Mouse (Mus musculus) testis, adult 2 months (tissue): ENCODE data around the gene Upb1.

Experiments used
- CTCF ChIP-seq: fragments of 200-500 bp; IDR thresholded peaks from 2 replicates; pipeline ENCODE4 v1.5.1; 2012; ENCODE audit warnings: low read depth, mild to moderate bottlenecking, inconsistent platforms, low read length, moderate library complexity; ENCODE audit not compliant: control insufficient read depth, insufficient read depth, insufficient replicate concordance
- POLR2A ChIP-seq: fragments of 200-500 bp; IDR thresholded peaks from 2 replicates; pipeline ENCODE4 v1.6.1; 2012; ENCODE audit warnings: low read depth, mild to moderate bottlenecking, inconsistent platforms, low read length, moderate library complexity; ENCODE audit not compliant: control insufficient read depth

DNA sequence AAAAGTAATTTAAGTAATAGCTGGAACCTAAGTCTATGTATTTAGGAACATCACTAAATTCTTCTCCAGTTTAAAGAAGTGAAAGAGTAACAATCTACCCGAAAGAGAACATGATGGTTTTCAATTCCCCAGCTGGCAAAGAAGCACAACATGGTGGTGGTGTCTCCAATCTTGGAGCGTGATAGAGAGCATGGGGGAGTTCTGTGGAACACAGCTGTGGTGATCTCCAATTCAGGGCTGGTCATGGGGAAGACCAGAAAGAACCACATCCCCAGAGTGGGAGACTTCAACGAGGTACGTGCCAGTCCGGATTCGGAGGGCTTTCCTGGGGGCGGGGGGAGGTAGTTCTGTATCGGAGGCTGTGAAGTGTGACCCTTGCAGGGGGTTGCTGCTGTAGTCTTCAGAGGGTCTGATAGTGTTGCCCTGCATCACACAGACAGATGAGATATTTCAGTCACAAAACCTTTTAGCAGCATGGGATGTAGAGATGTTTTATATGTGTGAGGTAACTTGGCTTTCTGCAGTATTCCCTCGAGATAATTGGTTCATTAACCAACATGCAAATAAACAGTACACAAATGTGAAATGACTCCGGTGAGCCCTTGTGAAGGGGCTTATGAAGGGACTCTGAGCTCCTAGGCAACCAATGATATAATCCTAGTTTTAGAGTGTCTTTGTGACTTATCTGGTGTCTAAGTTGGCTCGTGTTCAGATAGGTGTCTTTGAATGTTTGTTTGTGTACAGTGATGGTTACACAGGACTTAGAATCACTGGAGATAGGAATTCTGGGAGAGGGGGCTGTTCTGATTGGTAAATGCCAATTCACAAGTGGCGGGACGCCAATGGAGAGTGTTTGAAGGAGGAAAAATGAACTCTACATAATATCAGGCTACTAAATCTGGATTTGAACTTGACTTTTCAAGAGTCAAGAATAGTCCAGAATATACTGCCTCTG, 27.4 kb downstream of the Upb1 start:
- TF ChIP-seq CTCF (no peak), POLR2A (no peak)
